Mouse (Mus musculus): ENCODE results near the gene Kpnb1.

The Kpnb1 gene

DNA sequence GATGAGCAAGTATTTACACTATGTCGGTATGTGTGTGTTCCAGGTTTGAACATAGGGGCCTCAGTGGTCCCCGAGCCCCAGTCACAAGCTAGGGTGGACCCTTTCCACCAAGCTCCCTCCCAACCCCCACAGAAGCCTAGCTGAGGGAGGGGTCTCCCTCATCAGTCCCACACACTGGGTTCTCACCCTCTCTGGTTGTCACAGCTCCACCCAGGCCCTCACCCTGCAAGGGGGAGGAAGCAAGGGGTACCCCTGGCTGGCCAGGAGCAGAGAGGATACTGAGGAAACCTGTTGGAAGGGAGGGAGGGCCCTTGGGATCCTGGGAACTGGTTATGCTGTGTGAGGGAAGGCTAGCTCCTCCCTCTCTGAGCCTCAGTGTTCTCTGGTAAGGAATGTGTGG lies 42.4 kb downstream of the Kpnb1 start:
- in situ Hi-C loops (cut with MboI; ENCODE audit: low sequenced_read_pairs): loop anchor here (5.0 kb wide), 1 partner anchor 43 kb away; no protein-coding TSS in a partner anchor

DNA sequence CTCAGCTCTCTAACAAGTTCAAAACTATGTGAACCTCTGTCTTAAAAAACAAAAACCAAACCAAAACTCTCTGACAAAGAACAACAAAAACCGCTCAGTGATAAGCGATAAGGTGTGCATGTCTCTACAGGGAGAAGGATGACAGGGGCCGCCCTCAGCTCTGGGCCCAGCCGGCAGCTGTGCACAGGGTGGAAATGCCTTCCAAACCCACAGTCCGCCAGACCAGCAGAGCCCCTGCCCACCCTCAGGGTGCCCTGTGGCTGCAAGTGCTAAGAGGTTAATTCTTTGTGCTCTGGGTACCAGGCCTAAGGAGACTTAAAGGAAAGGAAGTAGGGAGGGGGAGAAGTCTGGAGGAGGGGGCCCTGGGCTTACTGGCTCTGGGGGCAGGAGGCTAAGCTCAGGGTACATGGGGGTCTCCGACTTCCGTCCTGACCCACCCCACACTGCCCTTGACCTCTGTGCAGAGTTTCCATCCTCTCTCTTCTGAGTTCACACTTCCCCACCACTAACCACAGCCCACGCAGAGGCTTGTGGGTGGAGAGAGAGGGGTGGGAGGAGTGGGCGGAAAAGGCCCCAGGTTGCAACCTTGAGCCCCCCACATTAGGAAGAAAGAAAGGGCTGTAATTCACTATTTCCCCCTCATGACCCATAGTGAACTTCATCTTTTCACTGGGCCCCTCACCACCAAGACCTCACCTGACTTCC lies 44.3 kb downstream of the Kpnb1 start:
- in situ Hi-C loops (cut with MboI; ENCODE audit: low sequenced_read_pairs): no loop called here

- in situ Hi-C loops (cut with MboI; ENCODE audit: low sequenced_read_pairs): no loop called here
Observed at GRCm38 (mm10) chr11:97142159-97142608, 45.5 kb downstream of the Kpnb1 start.

- in situ Hi-C loops (cut with MboI; ENCODE audit: low sequenced_read_pairs): no loop called here
Observed at GRCm38 (mm10) chr11:97140811-97141210, 46.9 kb downstream of the Kpnb1 start.

- in situ Hi-C loops (cut with MboI; ENCODE audit: low sequenced_read_pairs): no loop called here
Observed at GRCm38 (mm10) chr11:97139256-97139655, 48.4 kb downstream of the Kpnb1 start.

DNA sequence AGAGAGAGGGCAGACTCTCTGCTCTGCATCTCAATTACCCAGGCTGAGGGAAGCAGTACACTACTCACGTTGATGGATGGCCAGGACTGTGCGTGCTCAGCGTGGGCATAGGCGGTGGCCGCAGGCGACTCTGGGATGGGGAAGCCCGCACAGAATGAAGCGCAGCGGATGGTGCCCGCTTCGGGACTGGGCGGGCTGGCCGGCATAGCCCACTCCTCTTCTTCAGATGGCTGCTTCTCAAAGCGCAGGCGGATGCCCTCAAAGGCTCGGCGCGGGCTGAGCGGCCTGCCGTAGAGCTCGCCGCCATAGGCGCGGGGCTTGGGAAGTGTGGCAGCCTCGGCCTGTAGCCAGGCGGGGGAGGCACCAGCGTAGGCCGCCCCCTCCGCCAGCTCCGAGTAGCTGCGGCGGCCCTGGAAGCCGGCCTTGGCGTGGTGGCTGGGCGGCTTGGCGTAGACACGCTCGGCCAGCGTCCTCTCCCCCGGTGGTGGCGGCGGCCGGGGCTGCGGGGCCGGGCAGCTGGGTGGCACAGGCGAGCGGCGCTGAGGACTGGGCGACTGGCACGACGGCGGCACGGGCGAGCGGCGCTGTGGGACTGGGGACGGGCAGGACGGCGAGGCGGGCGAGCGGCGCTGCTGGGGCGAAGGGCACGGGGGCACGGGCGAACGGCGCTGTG lies 49.0 kb downstream of the Kpnb1 start:
- in situ Hi-C loops (cut with MboI; ENCODE audit: low sequenced_read_pairs): no loop called here

DNA sequence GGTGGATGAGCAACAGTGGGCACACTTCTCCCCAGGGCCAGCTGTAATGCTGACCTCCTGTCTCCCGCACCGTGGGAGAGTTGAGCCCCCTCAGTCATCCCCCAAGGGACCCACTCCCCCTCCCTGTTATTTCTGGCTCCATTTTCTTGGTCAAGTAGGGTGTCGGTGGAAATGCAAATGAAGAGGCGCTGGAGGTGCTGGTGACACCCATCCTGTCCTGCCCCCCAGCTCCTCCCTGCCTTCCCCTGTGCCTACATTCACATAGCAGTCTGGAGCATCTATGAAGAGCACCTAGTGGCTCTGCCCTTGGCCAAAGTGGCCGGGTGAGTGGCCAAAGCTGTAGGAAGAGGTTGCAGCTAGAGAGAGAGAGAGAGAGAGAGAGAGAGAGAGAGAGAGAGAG lies 54.4 kb downstream of the Kpnb1 start:
- in situ Hi-C loops (cut with MboI; ENCODE audit: low sequenced_read_pairs): no loop called here

DNA sequence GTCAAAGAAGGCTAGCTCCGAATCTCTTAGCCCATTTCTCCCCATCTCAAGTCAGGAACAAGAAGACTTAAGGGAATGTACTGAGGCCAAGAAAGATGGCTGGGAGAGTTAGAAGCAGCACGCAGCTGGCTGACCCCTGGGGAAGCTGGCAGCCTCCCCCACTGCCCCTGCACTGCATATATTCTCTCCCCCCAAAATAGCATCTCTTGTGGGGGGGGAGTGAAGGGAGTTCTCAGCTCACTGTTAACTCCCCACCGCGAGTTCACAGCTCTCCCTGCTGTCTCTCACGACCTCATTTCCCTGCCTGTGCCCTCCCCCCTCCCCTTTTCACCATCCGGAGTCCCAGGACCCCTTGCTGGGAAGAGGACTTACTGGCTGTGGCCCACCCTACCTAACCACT lies 55.5 kb downstream of the Kpnb1 start:
- in situ Hi-C loops (cut with MboI; ENCODE audit: low sequenced_read_pairs): no loop called here

- in situ Hi-C loops (cut with MboI; ENCODE audit: low sequenced_read_pairs): no loop called here
Observed at GRCm38 (mm10) chr11:97131683-97132082, 56.0 kb downstream of the Kpnb1 start.

DNA sequence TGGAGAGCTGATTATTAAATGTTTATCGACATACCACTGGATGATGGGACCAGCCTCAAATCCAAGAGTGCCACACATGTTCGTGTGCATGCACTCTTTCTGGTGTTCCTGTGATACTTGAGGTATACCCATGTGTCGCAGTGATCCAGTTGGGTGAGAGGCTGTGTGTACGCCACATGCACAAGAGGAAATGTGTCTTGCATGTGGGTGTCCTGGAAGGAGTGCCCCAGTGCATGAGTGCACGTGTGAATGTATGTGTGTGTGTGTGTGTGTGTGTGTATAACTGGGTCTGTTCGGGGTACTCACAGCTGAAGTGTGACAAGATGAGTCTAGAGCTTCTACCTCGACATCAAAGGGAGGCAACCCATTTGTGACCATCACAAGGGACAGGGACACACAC lies 57.4 kb downstream of the Kpnb1 start:
- in situ Hi-C loops (cut with MboI; ENCODE audit: low sequenced_read_pairs): no loop called here

DNA sequence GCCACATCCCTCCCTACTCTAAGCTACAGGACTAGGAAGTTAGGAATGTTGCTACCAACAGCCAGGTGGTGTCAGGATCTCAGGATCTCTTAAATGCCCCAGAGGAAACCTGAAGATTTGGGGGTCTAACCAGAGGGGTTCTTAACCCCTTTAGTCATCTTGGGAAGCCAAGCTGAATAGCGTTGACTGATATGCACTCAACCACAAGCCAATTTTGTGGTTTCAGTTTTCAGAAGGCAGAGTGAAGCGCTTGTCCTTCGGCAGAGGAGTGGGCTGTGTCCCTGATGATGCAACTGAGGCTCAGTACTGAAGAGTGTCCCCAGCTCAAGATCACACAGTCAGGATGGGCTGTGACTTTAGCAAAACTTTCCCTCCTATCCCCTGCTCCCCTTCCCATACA lies 58.7 kb downstream of the Kpnb1 start:
- in situ Hi-C loops (cut with MboI; ENCODE audit: low sequenced_read_pairs): no loop called here

- in situ Hi-C loops (cut with MboI; ENCODE audit: low sequenced_read_pairs): no loop called here
Observed at GRCm38 (mm10) chr11:97127470-97128223, 60.0 kb downstream of the Kpnb1 start.

DNA sequence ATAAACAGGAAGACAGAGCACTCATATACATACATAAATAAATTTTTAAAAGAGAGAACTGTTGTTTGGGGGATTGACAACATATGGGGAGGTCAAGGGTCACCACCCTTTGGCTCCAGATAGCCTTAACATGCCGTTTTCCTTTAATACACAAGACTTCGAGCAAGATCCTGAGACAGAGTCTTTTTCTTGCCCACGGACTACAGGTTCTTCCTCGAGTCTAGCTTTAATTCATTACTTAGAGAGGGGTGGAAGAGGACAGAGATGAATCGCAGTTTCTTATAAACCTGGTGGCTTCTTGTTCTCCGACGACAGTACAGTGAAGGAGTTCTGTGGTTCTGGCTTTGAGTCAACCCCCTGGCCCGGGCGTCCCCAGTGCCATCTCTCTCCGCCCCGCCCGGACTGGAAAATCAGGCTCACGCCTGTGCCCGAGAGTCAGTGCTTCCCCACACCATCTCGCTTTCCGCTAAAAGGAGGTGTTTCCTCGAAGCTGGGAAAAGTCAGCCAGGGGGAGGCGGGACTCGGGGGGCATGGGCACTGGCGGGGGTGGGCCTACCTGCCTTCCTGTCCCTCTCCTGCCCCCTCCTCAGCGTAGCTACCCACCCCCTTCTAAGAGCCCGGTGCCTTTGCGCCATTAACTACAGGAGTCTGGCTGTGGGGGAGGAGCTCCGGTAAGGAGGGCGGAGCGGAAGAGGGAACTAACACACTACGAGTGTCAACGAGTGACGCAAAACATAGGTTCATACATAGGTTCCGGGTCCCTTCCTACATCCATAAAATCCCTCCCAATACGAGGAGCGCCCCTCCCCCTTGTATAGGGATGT lies 60.8 kb downstream of the Kpnb1 start:
- in situ Hi-C loops (cut with MboI; ENCODE audit: low sequenced_read_pairs): no loop called here

DNA sequence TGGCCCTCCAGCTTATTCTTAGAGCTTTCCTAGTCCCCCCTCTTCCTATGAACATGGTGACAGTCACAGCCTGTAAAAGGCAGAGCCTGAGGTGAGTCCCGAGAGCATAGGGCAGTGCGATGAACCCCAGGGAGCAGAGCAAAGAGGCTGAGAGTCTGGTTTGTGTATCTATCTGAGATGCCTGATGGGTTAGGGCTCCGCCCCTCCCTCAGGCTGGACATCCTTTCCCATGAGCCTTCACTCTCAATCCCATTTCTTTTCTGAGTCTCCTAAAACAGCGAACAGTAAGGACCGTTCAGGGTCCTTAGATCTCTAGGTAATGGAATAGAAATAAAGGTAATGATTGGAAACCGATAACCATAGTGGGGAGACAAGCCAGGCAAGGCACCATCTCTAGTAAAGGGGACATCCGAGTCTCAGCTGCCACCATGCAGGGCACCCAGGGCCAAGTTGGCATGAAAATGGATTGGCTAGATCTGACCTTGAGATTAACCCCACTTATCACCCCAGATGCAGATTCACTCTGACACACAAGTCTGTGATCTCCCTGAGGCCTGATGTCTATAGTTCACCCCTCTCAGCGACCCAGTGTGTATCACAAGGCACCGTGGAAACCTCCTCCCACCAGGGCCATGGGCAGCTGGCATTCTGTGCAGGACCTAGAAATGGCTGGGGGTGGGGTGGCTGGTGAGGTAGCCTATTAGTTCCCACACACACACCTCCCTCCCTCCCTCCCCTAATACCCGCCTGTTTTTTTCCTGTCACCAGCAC lies 63.2 kb downstream of the Kpnb1 start:
- in situ Hi-C loops (cut with MboI; ENCODE audit: low sequenced_read_pairs): no loop called here

- in situ Hi-C loops (cut with MboI; ENCODE audit: low sequenced_read_pairs): no loop called here
Observed at GRCm38 (mm10) chr11:97123282-97123890, 64.3 kb downstream of the Kpnb1 start.

DNA sequence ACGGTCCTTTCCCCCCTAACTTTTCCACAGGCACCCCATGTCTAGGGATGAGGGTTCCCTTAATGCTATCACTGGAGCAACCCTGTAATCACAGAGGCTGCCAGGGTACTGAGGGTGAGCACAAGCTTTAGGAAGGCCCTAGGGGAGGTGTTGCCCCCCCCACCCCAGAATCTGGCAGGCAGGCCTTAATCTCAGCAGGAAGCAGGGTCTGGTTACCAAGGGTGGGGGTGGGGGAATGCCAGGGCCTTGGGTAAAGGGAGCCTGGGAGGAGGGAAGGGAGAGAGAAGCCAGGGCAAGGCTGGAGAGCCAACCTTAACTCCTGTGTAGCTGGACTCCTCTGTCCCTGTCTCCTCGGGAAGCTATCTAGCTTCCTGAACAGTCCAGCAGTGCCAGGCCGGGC lies 67.0 kb downstream of the Kpnb1 start:
- in situ Hi-C loops (cut with MboI; ENCODE audit: low sequenced_read_pairs): no loop called here

- in situ Hi-C loops (cut with MboI; ENCODE audit: low sequenced_read_pairs): no loop called here
Observed at GRCm38 (mm10) chr11:97120221-97120620, 67.5 kb downstream of the Kpnb1 start.

GRCm38 (mm10) chr11:97115797-97116196 lies 71.9 kb downstream of the Kpnb1 start:
- in situ Hi-C loops (cut with MboI; ENCODE audit: low sequenced_read_pairs): no loop called here

- in situ Hi-C loops (cut with MboI; ENCODE audit: low sequenced_read_pairs): no loop called here
Observed at GRCm38 (mm10) chr11:97114671-97115601, 72.7 kb downstream of the Kpnb1 start, which contains the start of gene Tbx21. Gene Tbx21, minus strand, starts transcription at chr11:97115331.

Measured in CH12F3 (cell line).